Mouse (Mus musculus) effector memory CD4-positive, alpha-beta T cell, adult 5 months (primary cell): Measurements from ENCODE around the gene A030005K14Rik. TPM values are rescaled to one million over a fixed set of nuclear protein-coding genes. Genes with fewer than 3 reads are reported as not detected.

Experiments
- polyA plus RNA-seq: library from polyadenylated mRNA; unstranded; fragments of 100-300 nt; shearing (Covaris generic); gene quantifications from one replicate; pipeline ENCODE4 v1.2.1, GENCODE M21; 2017

Gene A030005K14Rik
- polyA plus RNA-seq: not detected

GRCm38 (mm10) chr1:83059278-83059677 is at the start of gene A030005K14Rik:
Gene A030005K14Rik, minus strand, starts transcription at chr1:83059378.

GRCm38 (mm10) chr1:83060643-83061042 is 1.5 kb upstream of the A030005K14Rik start, which contains the start of gene Krtap28-13:
Gene Krtap28-13, plus strand, starts transcription at chr1:83060930.

GRCm38 (mm10) chr1:83044882-83045427 is 14.2 kb downstream of the A030005K14Rik start, which contains the start of gene Gm47969:
Gene Gm47969, plus strand, starts transcription at chr1:83044932.

GRCm38 (mm10) chr1:83042380-83042779 is 16.8 kb downstream of the A030005K14Rik start, which contains the start of gene Krtap28-10:
Gene Krtap28-10, minus strand, starts transcription at chr1:83042480.

GRCm38 (mm10) chr1:83038109-83038672 is 21.0 kb downstream of the A030005K14Rik start, which contains the start of gene Slc19a3:
Gene Slc19a3, minus strand, starts transcription at chr1:83038448.

Other genes with a start within 250 kb of the A030005K14Rik start
- 138 TPM for gene Agfg1, start 219.9 kb downstream of the A030005K14Rik start, polyA plus RNA-seq
- gene A030005L19Rik, start 146.1 kb downstream of the A030005K14Rik start, polyA plus RNA-seq: not detected
- not detected for gene A030014E15Rik, start 134.5 kb downstream of the A030005K14Rik start, polyA plus RNA-seq
- gene Gm6217, start 128.0 kb downstream of the A030005K14Rik start, polyA plus RNA-seq: not detected
- gene A030003K21Rik, start 116.0 kb downstream of the A030005K14Rik start, polyA plus RNA-seq: not detected
- gene Gm7544, start 103.4 kb downstream of the A030005K14Rik start, polyA plus RNA-seq: not detected
- gene Gm47955, start 99.1 kb downstream of the A030005K14Rik start, polyA plus RNA-seq: not detected
- gene Gm47959, start 58.8 kb downstream of the A030005K14Rik start, polyA plus RNA-seq: not detected
- not detected for gene Slc19a3, start 20.9 kb downstream of the A030005K14Rik start, polyA plus RNA-seq
- not detected for gene Krtap28-10, start 16.9 kb downstream of the A030005K14Rik start, polyA plus RNA-seq
- gene Gm47969, start 14.4 kb downstream of the A030005K14Rik start, polyA plus RNA-seq: not detected
- not detected for gene Krtap28-13, start 1.6 kb upstream of the A030005K14Rik start, polyA plus RNA-seq
- not detected for gene Ccl20, start 57.4 kb upstream of the A030005K14Rik start, polyA plus RNA-seq
- not detected for gene Daw1, start 100.4 kb upstream of the A030005K14Rik start, polyA plus RNA-seq